Mouse (Mus musculus) intestine, postnatal 0 days (tissue): ENCODE measurements at regions not wholly inside any gene's neighbourhood (a gene's known extent, or its start where the extent isn't known, plus 50 kb on each side); places are given as distances from the start of the nearest gene placed in this dataset.

Experiments
- ATAC-seq: fragments of 200-750 bp; cut with Nextera tagmentation; 2 replicates; pipeline ENCODE4 v1.8.0; 2017; ENCODE audit warnings: mild to moderate bottlenecking, moderate TSS enrichment, moderate library complexity
- H3K27ac ChIP-seq: fragments of 300-500 bp; sonication (generic); 2 replicates; pipeline ENCODE4 v1.5.1; 2014; ENCODE audit warnings: mild to moderate bottlenecking, low read depth, low read length, moderate library complexity
- H3K27me3 ChIP-seq: fragments of 300-500 bp; sonication (generic); replicated peaks from 2 replicates; pipeline ENCODE4 v1.6.1; 2014; ENCODE audit warnings: low read length, mixed read lengths; ENCODE audit not compliant: control insufficient read depth, insufficient read depth
- H3K36me3 ChIP-seq: fragments of 300-500 bp; sonication (generic); 2 replicates; pipeline ENCODE4 v1.6.1; 2014; ENCODE audit warnings: mild to moderate bottlenecking, moderate library complexity; ENCODE audit not compliant: control insufficient read depth, insufficient read depth
- H3K4me1 ChIP-seq: fragments of 300-500 bp; sonication (generic); replicated peaks from 2 replicates; pipeline ENCODE4 v1.6.1; 2014; ENCODE audit warnings: antibody characterized with exemption, low read length, mixed read lengths; ENCODE audit not compliant: control insufficient read depth, insufficient read depth
- H3K4me2 ChIP-seq: fragments of 300-500 bp; sonication (generic); replicated peaks from 2 replicates; pipeline ENCODE4 v1.6.1; 2014; ENCODE audit warnings: low read depth, mild to moderate bottlenecking, moderate library complexity
- H3K4me3 ChIP-seq: fragments of 300-500 bp; sonication (generic); 2 replicates; pipeline ENCODE4 v1.5.1; 2014; ENCODE audit warnings: low read depth, low read length
- H3K9ac ChIP-seq: fragments of 300-500 bp; sonication (generic); 2 replicates; pipeline ENCODE4 v1.6.1; 2014; ENCODE audit warnings: mild to moderate bottlenecking, low read depth, low read length
- H3K9me3 ChIP-seq: fragments of 300-500 bp; sonication (generic); 2 replicates; pipeline ENCODE4 v1.6.1; 2016; ENCODE audit warnings: mixed run types; ENCODE audit not compliant: control insufficient read depth
- CTCF ChIP-seq: sonication (generic); IDR thresholded peaks from 2 replicates; pipeline ENCODE4 v1.5.1; 2016; ENCODE audit warnings: low read depth, mild to moderate bottlenecking, control low read depth, antibody characterized with exemption, moderate library complexity
- WGBS: fragments of 180-500 bp; shearing (Covaris S2); extraction: QIAGEN DNeasy Blood & Tissue Kit; methylation state at CpG from one replicate; pipeline ENCODE4 v1.1.7; 2014; 5-methylcytosine and 5-hydroxymethylcytosine counted together

DNA sequence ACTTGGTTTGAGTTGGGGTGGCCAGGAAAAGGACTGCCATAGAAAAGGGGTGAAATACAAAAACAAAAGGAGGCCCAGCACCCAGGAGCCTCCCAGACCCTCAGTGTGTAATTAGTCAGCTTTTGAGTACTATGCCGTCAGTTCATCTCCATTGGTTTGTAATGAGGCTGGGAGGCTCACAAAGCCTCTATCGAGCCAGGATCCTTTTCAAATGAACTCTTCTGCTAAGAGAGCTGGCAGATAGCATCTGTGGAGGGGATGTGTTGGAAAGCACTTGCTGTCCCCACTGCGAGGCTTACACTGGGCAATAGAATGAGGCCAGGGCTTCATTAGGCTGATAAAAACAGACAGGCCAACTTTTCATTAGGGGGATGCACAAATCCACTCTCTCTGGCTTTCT is 445.2 kb downstream of the Nuf2 start:
- TF ChIP-seq CTCF = no peak
- no peak overlapping the region for H3K27ac ChIP-seq
- ATAC-seq = no peak
- no peaks in the 10 kb centered on the region for H3K27me3 ChIP-seq
- no peak overlapping the region for H3K4me2 ChIP-seq
- no peaks in the 10 kb centered on the region for H3K4me1 ChIP-seq
- H3K4me3 ChIP-seq = no peak overlapping the region
- H3K9ac ChIP-seq = no peak overlapping the region
- 80% methylated on average over 3 of the region's 3 CpGs for WGBS
- H3K36me3 ChIP-seq = no peaks in the 10 kb centered on the region
- no peaks in the 10 kb centered on the region for H3K9me3 ChIP-seq

DNA sequence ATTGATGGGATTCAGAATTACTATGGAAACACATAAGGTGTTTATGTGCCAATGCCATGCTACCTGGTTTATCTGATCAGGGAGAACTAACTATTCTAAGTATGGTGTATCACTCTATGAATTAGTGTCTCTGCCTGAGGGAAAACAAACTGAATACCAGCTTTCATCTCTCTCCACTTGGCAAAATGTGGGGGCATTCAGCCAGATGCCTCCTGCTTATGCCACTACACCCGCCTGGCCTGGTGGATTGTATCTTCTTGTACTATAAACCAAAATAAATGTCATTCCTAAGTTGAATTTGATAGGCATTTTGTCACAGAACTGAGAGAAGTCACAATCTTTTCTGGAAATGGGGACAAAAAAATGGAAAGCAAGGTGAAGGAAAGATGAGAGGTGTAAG is 450.6 kb downstream of the Nuf2 start:
- no peaks in the 10 kb centered on the region for H3K4me1 ChIP-seq
- no peak overlapping the region for H3K4me2 ChIP-seq
- no peaks in the 10 kb centered on the region for H3K27me3 ChIP-seq
- no peak for ATAC-seq
- H3K27ac ChIP-seq = no peak overlapping the region
- no peak overlapping the region for H3K9ac ChIP-seq
- no peak overlapping the region for H3K4me3 ChIP-seq
- TF ChIP-seq CTCF = no peak
- WGBS = 88% methylated on average over 1 of the region's 1 CpGs
- no peaks in the 10 kb centered on the region for H3K9me3 ChIP-seq
- H3K36me3 ChIP-seq = no peaks in the 10 kb centered on the region

DNA sequence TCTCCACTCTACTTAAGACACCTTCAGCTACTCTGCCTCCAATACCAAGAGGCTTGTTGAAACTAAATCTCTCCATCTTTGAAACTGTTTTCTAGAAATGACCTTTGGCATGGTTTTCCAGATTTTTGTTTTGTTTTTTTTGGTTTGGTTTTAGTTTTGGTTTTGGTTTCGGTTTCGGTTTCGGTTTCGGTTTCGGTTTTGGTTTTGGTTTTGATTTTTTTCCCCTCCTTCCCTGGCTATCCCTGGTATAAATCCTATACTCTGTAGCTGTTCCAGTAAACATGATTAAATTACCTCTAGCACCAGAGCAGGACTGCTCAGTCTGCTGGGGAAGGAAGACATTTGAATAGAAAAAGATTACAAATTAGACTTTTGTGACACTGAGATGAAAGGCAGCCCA is 454.0 kb downstream of the Nuf2 start:
- no peak for ATAC-seq
- no peak overlapping the region for H3K9ac ChIP-seq
- no peaks in the 10 kb centered on the region for H3K4me1 ChIP-seq
- no peak overlapping the region for H3K27ac ChIP-seq
- H3K9me3 ChIP-seq = no peaks in the 10 kb centered on the region
- 97% methylated on average over 5 of the region's 5 CpGs for WGBS
- no peaks in the 10 kb centered on the region for H3K36me3 ChIP-seq
- H3K4me2 ChIP-seq = no peak overlapping the region
- H3K27me3 ChIP-seq = no peaks in the 10 kb centered on the region
- TF ChIP-seq CTCF = no peak
- no peak overlapping the region for H3K4me3 ChIP-seq

DNA sequence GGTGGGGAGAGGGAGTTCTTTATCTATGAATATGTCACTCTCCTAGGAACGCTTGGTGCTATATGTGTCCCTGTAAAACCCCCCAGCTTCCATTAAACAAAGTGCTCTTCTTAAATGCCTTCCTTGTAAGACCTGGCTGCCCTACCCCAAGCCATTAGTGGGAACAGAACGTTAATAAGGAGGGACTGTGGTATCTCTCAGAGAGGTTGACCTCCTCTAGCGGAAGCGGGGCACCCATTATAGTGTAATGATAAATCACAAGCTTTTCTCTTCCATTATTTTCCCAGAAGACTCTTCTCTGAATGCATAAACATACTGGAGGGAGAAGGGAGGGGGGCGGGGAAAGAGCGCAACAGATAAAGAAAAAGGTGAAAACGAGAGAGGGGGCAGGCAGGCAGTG is 455.3 kb downstream of the Nuf2 start:
- H3K4me3 ChIP-seq = no peak overlapping the region
- H3K4me2 ChIP-seq = no peak overlapping the region
- no peaks in the 10 kb centered on the region for H3K9me3 ChIP-seq
- 56% methylated on average over 7 of the region's 7 CpGs for WGBS
- no peak overlapping the region for H3K9ac ChIP-seq
- no peak overlapping the region for H3K27ac ChIP-seq
- H3K4me1 ChIP-seq = no peaks in the 10 kb centered on the region
- TF ChIP-seq CTCF = no peak
- H3K36me3 ChIP-seq = no peaks in the 10 kb centered on the region
- ATAC-seq = no peak
- H3K27me3 ChIP-seq = no peaks in the 10 kb centered on the region

DNA sequence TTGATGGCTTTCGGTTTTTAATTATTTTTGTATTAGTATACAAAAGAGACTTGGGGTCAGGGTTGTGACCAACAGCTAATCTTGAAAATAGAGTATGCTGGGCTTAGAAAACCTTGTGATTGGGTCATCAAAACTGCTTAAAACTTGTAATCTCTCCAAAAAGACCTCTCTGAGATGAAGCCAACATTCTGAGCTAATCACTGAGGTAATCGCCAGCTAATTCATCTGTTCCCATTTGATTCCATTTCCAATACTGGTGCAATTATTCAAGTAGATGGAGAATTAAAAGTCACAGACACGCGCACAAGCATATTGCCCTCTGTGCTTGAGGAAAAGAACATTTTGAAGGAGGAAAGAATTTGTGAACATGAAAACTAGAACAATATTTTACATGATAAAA is 459.9 kb downstream of the Nuf2 start:
- no peaks in the 10 kb centered on the region for H3K4me1 ChIP-seq
- no peak overlapping the region for H3K4me3 ChIP-seq
- ATAC-seq = no peak
- H3K27ac ChIP-seq = no peak overlapping the region
- no peaks in the 10 kb centered on the region for H3K27me3 ChIP-seq
- H3K4me2 ChIP-seq = no peak overlapping the region
- no peak overlapping the region for H3K9ac ChIP-seq
- no peaks in the 10 kb centered on the region for H3K36me3 ChIP-seq
- no peak for TF ChIP-seq CTCF
- H3K9me3 ChIP-seq = no peaks in the 10 kb centered on the region
- 92% methylated on average over 4 of the region's 4 CpGs for WGBS

DNA sequence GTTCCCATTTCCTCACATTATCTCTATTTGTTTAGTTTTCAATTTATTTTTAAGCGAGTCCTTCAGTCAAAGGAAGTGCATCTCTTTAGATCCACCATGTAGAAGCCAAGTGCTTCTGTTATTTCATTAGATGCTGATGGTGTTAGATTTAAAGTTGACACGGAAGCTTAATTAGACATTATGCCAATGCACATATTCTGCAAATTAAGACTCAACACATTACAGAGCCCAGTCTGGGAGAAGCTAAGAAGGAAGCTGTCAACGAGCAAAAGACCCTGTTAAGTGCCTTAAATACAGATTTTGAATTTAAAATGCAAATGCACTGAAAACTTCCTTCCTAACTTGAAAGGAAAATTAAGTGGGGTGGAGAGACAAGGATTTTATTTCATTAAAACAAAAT is 461.6 kb downstream of the Nuf2 start:
- no peaks in the 10 kb centered on the region for H3K27me3 ChIP-seq
- H3K27ac ChIP-seq = no peak overlapping the region
- no peak for TF ChIP-seq CTCF
- no peak overlapping the region for H3K4me2 ChIP-seq
- 81% methylated on average over 3 of the region's 3 CpGs for WGBS
- H3K36me3 ChIP-seq = no peaks in the 10 kb centered on the region
- no peak overlapping the region for H3K9ac ChIP-seq
- no peak overlapping the region for H3K4me3 ChIP-seq
- H3K4me1 ChIP-seq = no peaks in the 10 kb centered on the region
- no peak for ATAC-seq
- no peaks in the 10 kb centered on the region for H3K9me3 ChIP-seq

DNA sequence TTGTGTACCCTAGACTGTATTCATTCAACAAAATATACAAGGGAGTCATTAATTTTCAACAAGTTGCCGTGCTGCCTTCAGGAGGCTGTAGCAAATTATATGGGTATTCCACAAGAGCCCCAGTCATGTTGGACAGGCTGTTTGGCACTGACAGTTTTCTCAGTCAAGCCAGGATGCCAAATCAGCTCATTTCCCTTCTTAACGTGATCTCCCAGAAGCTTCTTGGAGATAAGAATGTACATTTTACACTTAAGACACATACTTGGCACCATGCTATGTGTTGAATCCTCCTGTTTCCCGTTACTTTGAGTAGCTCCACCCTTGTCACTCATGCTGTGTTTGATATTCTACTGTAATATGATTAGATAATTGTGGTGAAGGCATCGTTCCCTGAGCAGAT is 464.5 kb downstream of the Nuf2 start:
- 56% methylated on average over 4 of the region's 4 CpGs for WGBS

More for the DNA sequence above, 464.5 kb downstream of the Nuf2 start:
- H3K9me3 ChIP-seq = no peaks in the 10 kb centered on the region
- H3K27me3 ChIP-seq = no peaks in the 10 kb centered on the region
- ATAC-seq = no peak
- no peak overlapping the region for H3K27ac ChIP-seq
- no peaks in the 10 kb centered on the region for H3K4me1 ChIP-seq
- no peak overlapping the region for H3K4me2 ChIP-seq
- no peak overlapping the region for H3K4me3 ChIP-seq
- TF ChIP-seq CTCF = no peak
- no peaks in the 10 kb centered on the region for H3K36me3 ChIP-seq
- H3K9ac ChIP-seq = no peak overlapping the region
